Mouse (Mus musculus): ENCODE results near the gene Zfand4. TPM values are rescaled to one million over a fixed set of nuclear protein-coding genes. Genes with fewer than 3 reads are reported as not detected.
"Not testable (repeated sequence)": the region's sequence is repeated elsewhere in the genome, so short reads cannot be mapped to it uniquely, and the experiment has no call there.

Zfand4 gene
- total and polyA plus RNA-seq, 3 experiments, result 1.7 to 20.8 (median 13.5) TPM

GRCm38 (mm10) chr6:116349997-116350396 lies 86.0 kb downstream of the Zfand4 start:
- peak; percentile 29; the same call in 1 of the 2 replicates for TF ChIP-seq TAL1 (conservative IDR thresholded peaks at IDR 0.05; ENCODE audit: low read depth, low read length)
- TF ChIP-seq GATA2 (IDR thresholded peaks at IDR 0.05; ENCODE audit: borderline replicate concordance, low read depth, low read length), result no peak
- H3K27me3 ChIP-seq (ENCODE audit: insufficient read depth, low read length), result no peaks in the 10 kb centered on the region
- H3K4me3 ChIP-seq (ENCODE audit: low read depth, low read length), result no peak overlapping the region
- DNase-seq (ENCODE audit: low spot score) (no peak), ATAC-seq (ENCODE audit: extremely low read depth, insufficient number of reproducible peaks, low FRiP score, poor library complexity, severe bottlenecking) (peak; percentile 83)
- H3K9me3 ChIP-seq (replicated peaks), result no peaks in the 10 kb centered on the region
- H3K36me3 ChIP-seq (replicated peaks), result peaks cover 2% of the 10 kb centered on the region
- peaks cover 18% of the 10 kb centered on the region for H3K4me1 ChIP-seq (ENCODE audit: insufficient read depth, low read depth, low read length)

GRCm38 (mm10) chr6:116350643-116351042 lies 86.6 kb downstream of the Zfand4 start:
- Histone ChIP-seq H3K4me3 (ENCODE audit: low read depth, low read length) (no peak overlapping the region), H3K27me3 (ENCODE audit: insufficient read depth, low read length) (no peaks in the 10 kb centered on the region), H3K9me3 (replicated peaks) (no peaks in the 10 kb centered on the region), H3K36me3 (replicated peaks) (peaks cover 2% of the 10 kb centered on the region), H3K4me1 (ENCODE audit: insufficient read depth, low read depth, low read length) (peaks cover 18% of the 10 kb centered on the region)
- DNase-seq (ENCODE audit: low spot score), result no peak
- TF ChIP-seq TAL1 (conservative IDR thresholded peaks at IDR 0.05; ENCODE audit: low read depth, low read length) (no peak), POLR2AphosphoS5 (IDR thresholded peaks at IDR 0.05; ENCODE audit: insufficient replicate concordance, low read depth, low read length) (no peak), GATA2 (IDR thresholded peaks at IDR 0.05; ENCODE audit: borderline replicate concordance, low read depth, low read length) (no peak), CTCF (IDR thresholded peaks at IDR 0.05; ENCODE audit: low read depth, low read length) (no peak), GATA1 (IDR thresholded peaks at IDR 0.05; ENCODE audit: borderline replicate concordance, low read length) (no peak)
- ATAC-seq (ENCODE audit: extremely low read depth, insufficient number of reproducible peaks, low FRiP score, poor library complexity, severe bottlenecking), result peak; percentile 37; the same call in 1 of the 2 replicates

- peaks cover 18% of the 10 kb centered on the region for H3K4me1 ChIP-seq (ENCODE audit: insufficient read depth, low read depth, low read length)
- ATAC-seq (ENCODE audit: extremely low read depth, insufficient number of reproducible peaks, low FRiP score, poor library complexity, severe bottlenecking), result no peak
- DNase-seq (ENCODE audit: low spot score), result no peak
- no peaks in the 10 kb centered on the region for H3K27me3 ChIP-seq (ENCODE audit: insufficient read depth, low read length)
- no peaks in the 10 kb centered on the region for H3K36me3 ChIP-seq (replicated peaks)
- TF ChIP-seq GATA2 (IDR thresholded peaks at IDR 0.05; ENCODE audit: borderline replicate concordance, low read depth, low read length) (no peak), TAL1 (conservative IDR thresholded peaks at IDR 0.05; ENCODE audit: low read depth, low read length) (no peak), POLR2AphosphoS5 (IDR thresholded peaks at IDR 0.05; ENCODE audit: insufficient replicate concordance, low read depth, low read length) (no peak), CTCF (IDR thresholded peaks at IDR 0.05; ENCODE audit: low read depth, low read length) (no peak), GATA1 (IDR thresholded peaks at IDR 0.05; ENCODE audit: borderline replicate concordance, low read length) (no peak)
- no peak overlapping the region for H3K4me3 ChIP-seq (ENCODE audit: low read depth, low read length)
- no peaks in the 10 kb centered on the region for H3K9me3 ChIP-seq (replicated peaks)
These were observed 87.5 kb downstream of the Zfand4 start for GRCm38 (mm10) chr6:116351534-116351933.

- ATAC-seq (ENCODE audit: extremely low read depth, insufficient number of reproducible peaks, low FRiP score, poor library complexity, severe bottlenecking) (no peak), DNase-seq (ENCODE audit: low spot score) (no peak)
- Histone ChIP-seq H3K36me3 (replicated peaks) (peaks cover 2% of the 10 kb centered on the region), H3K9me3 (replicated peaks) (no peaks in the 10 kb centered on the region), H3K4me1 (ENCODE audit: insufficient read depth, low read depth, low read length) (peaks cover 18% of the 10 kb centered on the region), H3K4me3 (ENCODE audit: low read depth, low read length) (no peak overlapping the region), H3K27me3 (ENCODE audit: insufficient read depth, low read length) (no peaks in the 10 kb centered on the region)
- TF ChIP-seq POLR2AphosphoS5 (IDR thresholded peaks at IDR 0.05; ENCODE audit: insufficient replicate concordance, low read depth, low read length), result no peak
- no peak for TF ChIP-seq GATA2 (IDR thresholded peaks at IDR 0.05; ENCODE audit: borderline replicate concordance, low read depth, low read length)
- no peak for TF ChIP-seq CTCF (IDR thresholded peaks at IDR 0.05; ENCODE audit: low read depth, low read length)
- TF ChIP-seq GATA1 (IDR thresholded peaks at IDR 0.05; ENCODE audit: borderline replicate concordance, low read length), result no peak
- TF ChIP-seq TAL1 (conservative IDR thresholded peaks at IDR 0.05; ENCODE audit: low read depth, low read length), result no peak
These were observed 89.4 kb downstream of the Zfand4 start for GRCm38 (mm10) chr6:116353428-116353827.

GRCm38 (mm10) chr6:116356311-116356947 lies 92.4 kb downstream of the Zfand4 start:
- H3K4me3 ChIP-seq (ENCODE audit: low read depth, low read length); DNase-seq (ENCODE audit: low spot score); H3K27me3 ChIP-seq (ENCODE audit: insufficient read depth, low read length); H3K36me3 ChIP-seq (replicated peaks); ATAC-seq (ENCODE audit: extremely low read depth, insufficient number of reproducible peaks, low FRiP score, poor library complexity, severe bottlenecking); H3K4me1 ChIP-seq (ENCODE audit: insufficient read depth, low read depth, low read length); H3K9me3 ChIP-seq (replicated peaks): not testable (repeated sequence)

GRCm38 (mm10) chr6:116356948-116357325 lies 92.9 kb downstream of the Zfand4 start:
- H3K27me3 ChIP-seq (ENCODE audit: insufficient read depth, low read length), result no peaks in the 10 kb centered on the region
- DNase-seq (ENCODE audit: low spot score) (no peak), ATAC-seq (ENCODE audit: extremely low read depth, insufficient number of reproducible peaks, low FRiP score, poor library complexity, severe bottlenecking) (no peak)
- no peak overlapping the region for H3K4me3 ChIP-seq (ENCODE audit: low read depth, low read length)
- 0 out of 2 replicates have a peak, but pooled peaks cover 2% of the 10 kb centered on the region for H3K4me1 ChIP-seq (ENCODE audit: insufficient read depth, low read depth, low read length)
- TF ChIP-seq POLR2AphosphoS5 (IDR thresholded peaks at IDR 0.05; ENCODE audit: insufficient replicate concordance, low read depth, low read length), result no peak
- no peak for TF ChIP-seq GATA1 (IDR thresholded peaks at IDR 0.05; ENCODE audit: borderline replicate concordance, low read length)
- TF ChIP-seq TAL1 (conservative IDR thresholded peaks at IDR 0.05; ENCODE audit: low read depth, low read length), result no peak
- no peak for TF ChIP-seq GATA2 (IDR thresholded peaks at IDR 0.05; ENCODE audit: borderline replicate concordance, low read depth, low read length)
- TF ChIP-seq CTCF (IDR thresholded peaks at IDR 0.05; ENCODE audit: low read depth, low read length), result no peak
- no peaks in the 10 kb centered on the region for H3K9me3 ChIP-seq (replicated peaks)
- peaks cover 5% of the 10 kb centered on the region for H3K36me3 ChIP-seq (replicated peaks)

GRCm38 (mm10) chr6:116358056-116358455 lies 94.0 kb downstream of the Zfand4 start:
- Histone ChIP-seq H3K27me3 (ENCODE audit: insufficient read depth, low read length) (no peaks in the 10 kb centered on the region), H3K4me1 (ENCODE audit: insufficient read depth, low read depth, low read length) (0 out of 2 replicates have a peak, but pooled peaks cover 2% of the 10 kb centered on the region), H3K4me3 (ENCODE audit: low read depth, low read length) (no peak overlapping the region), H3K36me3 (replicated peaks) (peaks cover 5% of the 10 kb centered on the region), H3K9me3 (replicated peaks) (no peaks in the 10 kb centered on the region)
- no peak for DNase-seq (ENCODE audit: low spot score)
- no peak for TF ChIP-seq TAL1 (conservative IDR thresholded peaks at IDR 0.05; ENCODE audit: low read depth, low read length)
- no peak for TF ChIP-seq GATA1 (IDR thresholded peaks at IDR 0.05; ENCODE audit: borderline replicate concordance, low read length)
- no peak for ATAC-seq (ENCODE audit: extremely low read depth, insufficient number of reproducible peaks, low FRiP score, poor library complexity, severe bottlenecking)
